Mouse (Mus musculus) testis, adult 2 months (tissue): ENCODE measurements around the gene Sema6d.

Source experiments
- CTCF ChIP-seq: fragments of 200-500 bp; IDR thresholded peaks from 2 replicates; pipeline ENCODE4 v1.5.1; 2012; ENCODE audit warnings: low read depth, mild to moderate bottlenecking, inconsistent platforms, low read length, moderate library complexity; ENCODE audit not compliant: control insufficient read depth, insufficient read depth, insufficient replicate concordance
- POLR2A ChIP-seq: fragments of 200-500 bp; IDR thresholded peaks from 2 replicates; pipeline ENCODE4 v1.6.1; 2012; ENCODE audit warnings: low read depth, mild to moderate bottlenecking, inconsistent platforms, low read length, moderate library complexity; ENCODE audit not compliant: control insufficient read depth

DNA sequence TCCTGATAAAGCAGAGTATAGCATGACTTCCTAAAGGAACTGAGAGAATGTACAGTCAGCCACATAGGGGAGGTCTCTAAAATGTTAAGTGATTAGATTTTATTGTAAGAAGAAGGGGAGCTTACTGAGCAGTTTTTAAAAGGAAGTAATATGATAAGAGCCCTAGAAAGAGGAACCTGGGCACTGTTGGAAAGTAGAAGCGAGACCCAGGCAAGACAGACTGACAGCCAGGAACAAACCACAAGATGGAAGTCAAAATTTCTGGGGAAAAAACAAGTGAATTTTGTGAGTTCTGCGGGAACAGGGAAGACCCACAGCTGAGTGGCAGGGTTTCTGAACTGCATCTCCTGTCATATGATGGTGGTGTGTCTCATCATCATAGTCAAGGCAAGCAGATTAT, 486.3 kb downstream of the Sema6d start:
- no peak for TF ChIP-seq POLR2A
- TF ChIP-seq CTCF = no peak
